Mouse (Mus musculus) ES-E14 (cell line): ENCODE results near the gene Ccdc13. TPM values are rescaled to one million over a fixed set of nuclear protein-coding genes. Genes with fewer than 3 reads are reported as not detected.
A peak's percentile ranks its signal among the peaks of the same experiment; 100 is the strongest.

ENCODE experiments used
- DNase-seq: peaks from one replicate; pipeline ENCODE4 v3.0.0-alpha.2; 2013; ENCODE audit warnings: low read depth, low spot score
- H3K27ac ChIP-seq: 2 replicates; pipeline ENCODE4 v1.5.1; 2012; ENCODE audit warnings: low read depth, mild to moderate bottlenecking, low read length, moderate library complexity, mixed read lengths; ENCODE audit not compliant: poor library complexity, insufficient read depth, severe bottlenecking
- H3K36me3 ChIP-seq: 2 replicates; pipeline ENCODE4 v1.6.1; 2012; ENCODE audit warnings: mild to moderate bottlenecking, low read length, moderate library complexity, mixed read lengths; ENCODE audit not compliant: control insufficient read depth, poor library complexity, insufficient read depth, severe bottlenecking
- H3K4me1 ChIP-seq, 2 experiments: fragments of 150-350 bp in 1 of 2; sonication (generic) in 1 of 2; 2 replicates each; pipeline ENCODE4 v1.6.1; 2012; ENCODE audit warnings: low read length in 2 of 2, mild to moderate bottlenecking in 1 of 2, mixed read lengths in 1 of 2; ENCODE audit not compliant: control insufficient read depth in 2 of 2, insufficient read depth in 2 of 2, poor library complexity in 1 of 2
- H3K4me3 ChIP-seq, 2 experiments: fragments of 150-350 bp in 1 of 2; sonication (generic) in 1 of 2; 2 replicates each; pipeline ENCODE4 v1.5.1; 2012; ENCODE audit warnings: low read length in 2 of 2, low read depth in 1 of 2, mild to moderate bottlenecking in 1 of 2, mixed read lengths in 1 of 2; ENCODE audit not compliant: insufficient read depth in 1 of 2, poor library complexity in 1 of 2, severe bottlenecking in 1 of 2
- H3K9ac ChIP-seq: 2 replicates; pipeline ENCODE4 v1.6.1; 2012; ENCODE audit warnings: low read depth, mild to moderate bottlenecking, low read length, mixed read lengths; ENCODE audit not compliant: poor library complexity, insufficient read depth, severe bottlenecking
- H3K9me3 ChIP-seq: fragments of 150-350 bp; sonication (generic); 2 replicates; pipeline ENCODE4 v1.6.1; 2012; ENCODE audit warnings: low read depth, mild to moderate bottlenecking, low read length; ENCODE audit not compliant: control insufficient read depth, insufficient read depth
- CHD2 ChIP-seq: IDR thresholded peaks from 2 replicates; pipeline ENCODE4 v1.6.1; 2014; ENCODE audit warnings: mild to moderate bottlenecking, low read depth, low read length, inconsistent platforms
- HCFC1 ChIP-seq: IDR thresholded peaks from 2 replicates; pipeline ENCODE4 v1.6.1; 2012; ENCODE audit warnings: low read length, inconsistent platforms, borderline replicate concordance; ENCODE audit not compliant: insufficient read depth
- MAFK ChIP-seq: IDR thresholded peaks from 2 replicates; pipeline ENCODE4 v1.6.1; 2014; ENCODE audit warnings: mild to moderate bottlenecking, low read depth, low read length, inconsistent platforms; ENCODE audit not compliant: insufficient read depth
- ZC3H11A ChIP-seq: IDR thresholded peaks from 2 replicates; pipeline ENCODE4 v1.6.1; 2012; ENCODE audit warnings: low read depth, mild to moderate bottlenecking, inconsistent platforms, low read length, borderline replicate concordance
- ZNF384 ChIP-seq: IDR thresholded peaks from 2 replicates; pipeline ENCODE4 v1.6.1; 2012; ENCODE audit warnings: low read depth, low read length, inconsistent platforms
- in situ Hi-C, 2 experiments: fragments of 600-800 bp; cut with MboI; formaldehyde crosslinking; loops; one replicate each; pipeline ENCODE4 v1.15.1; 2025; ENCODE audit warnings: low sequenced_read_pairs in 2 of 2, inconsistent platforms in 1 of 2; ENCODE audit not compliant: unreplicated experiment in 2 of 2
- total RNA-seq: library from RNA; depleted of rRNA; stranded (reverse); fragments of 300-350 nt; gene quantifications from 2 replicates; pipeline ENCODE4 v1.2.3, GENCODE M21; 2012

Ccdc13 gene
- total RNA-seq, 1 experiment = 0.58 TPM

- Histone ChIP-seq H3K9me3 (no peaks in the 10 kb centered on the region), H3K4me3 (no peak overlapping the region), H3K9ac (no peak overlapping the region), H3K27ac (no peak overlapping the region), H3K4me1 (peaks cover 0 to 29% of the 10 kb centered on the region in 2 experiments; a peak in 2 of 4 replicates), H3K36me3 (peaks cover 3% of the 10 kb centered on the region; the same call in 1 of the 2 replicates)
- no peak for DNase-seq
- TF ChIP-seq HCFC1 (no peak), ZC3H11A (no peak), CHD2 (no peak), MAFK (no peak), ZNF384 (no peak)
- in situ Hi-C loops = no loop called here
These were observed 77.0 kb downstream of the Ccdc13 start for GRCm38 (mm10) chr9:121762248-121762647.

DNA sequence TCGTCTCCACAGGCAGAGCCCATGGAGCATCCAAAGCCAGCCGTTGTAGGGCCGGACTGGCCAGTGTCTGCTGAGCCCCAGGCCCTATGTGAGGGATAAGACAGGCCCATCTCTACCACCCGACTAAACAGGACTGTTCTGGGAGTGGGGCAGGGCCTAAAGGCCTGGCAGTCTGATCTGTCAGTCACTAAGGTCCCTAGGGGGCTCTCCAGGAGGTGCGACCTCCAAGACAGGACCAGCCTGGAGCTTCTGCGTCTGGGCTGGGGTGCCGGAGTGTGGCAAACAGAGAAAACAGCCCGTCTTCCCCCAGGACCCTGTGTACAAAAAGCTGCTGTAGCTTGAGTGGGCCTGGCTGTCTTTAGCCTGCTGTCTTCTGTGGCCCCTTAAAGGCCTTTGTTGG lies 77.5 kb downstream of the Ccdc13 start:
- no peaks in the 10 kb centered on the region for H3K9me3 ChIP-seq
- H3K36me3 ChIP-seq = peaks cover 4% of the 10 kb centered on the region
- no peak overlapping the region for H3K27ac ChIP-seq
- DNase-seq = no peak
- H3K9ac ChIP-seq = no peak overlapping the region
- TF ChIP-seq MAFK = no peak
- TF ChIP-seq HCFC1 = no peak
- TF ChIP-seq CHD2 = no peak
- TF ChIP-seq ZC3H11A = no peak
- TF ChIP-seq ZNF384 = no peak
- in situ Hi-C loops = no loop called here
- no peak overlapping the region for H3K4me3 ChIP-seq
- peaks cover 0 to 29% of the 10 kb centered on the region in 2 experiments; a peak in 2 of 4 replicates for H3K4me1 ChIP-seq

- Histone ChIP-seq H3K36me3 (peaks cover 7% of the 10 kb centered on the region), H3K4me1 (peaks cover 0 to 29% of the 10 kb centered on the region in 2 experiments; a peak in 2 of 4 replicates), H3K9ac (peak overlapping the region; percentile 84), H3K27ac (no peak overlapping the region), H3K4me3 (peak overlapping the region; percentile 73 to 77; a peak in 3 of 4 replicates), H3K9me3 (no peaks in the 10 kb centered on the region)
- no peak for DNase-seq
- in situ Hi-C loops = no loop called here
- TF ChIP-seq ZNF384 (no peak), MAFK (no peak), HCFC1 (no peak), CHD2 (no peak), ZC3H11A (no peak)
These were observed 78.1 kb downstream of the Ccdc13 start for GRCm38 (mm10) chr9:121761091-121761665.

- Histone ChIP-seq H3K9ac (peak overlapping the region; percentile 84), H3K9me3 (no peaks in the 10 kb centered on the region), H3K27ac (peak overlapping the region; percentile 7; the same call in 1 of the 2 replicates), H3K36me3 (peaks cover 9% of the 10 kb centered on the region), H3K4me1 (peaks cover 0 to 29% of the 10 kb centered on the region in 2 experiments; a peak in 2 of 4 replicates), H3K4me3 (peak overlapping the region; percentile 73 to 77)
- TF ChIP-seq ZC3H11A = no peak
- no peak for TF ChIP-seq ZNF384
- TF ChIP-seq MAFK = no peak
- TF ChIP-seq HCFC1 = no peak
- TF ChIP-seq CHD2 = no peak
- DNase-seq = no peak
- in situ Hi-C loops = no loop called here
These were observed 78.8 kb downstream of the Ccdc13 start for GRCm38 (mm10) chr9:121760271-121761090.
